Mouse (Mus musculus) mesoderm, embryonic 11.5 days (tissue): ENCODE data around the gene Zfp93.

ENCODE experiments used
- DNase-seq: peaks from one replicate; pipeline ENCODE4 v3.0.0-alpha.2; 2012; ENCODE audit warnings: low read depth, low spot score

The Zfp93 gene

DNA sequence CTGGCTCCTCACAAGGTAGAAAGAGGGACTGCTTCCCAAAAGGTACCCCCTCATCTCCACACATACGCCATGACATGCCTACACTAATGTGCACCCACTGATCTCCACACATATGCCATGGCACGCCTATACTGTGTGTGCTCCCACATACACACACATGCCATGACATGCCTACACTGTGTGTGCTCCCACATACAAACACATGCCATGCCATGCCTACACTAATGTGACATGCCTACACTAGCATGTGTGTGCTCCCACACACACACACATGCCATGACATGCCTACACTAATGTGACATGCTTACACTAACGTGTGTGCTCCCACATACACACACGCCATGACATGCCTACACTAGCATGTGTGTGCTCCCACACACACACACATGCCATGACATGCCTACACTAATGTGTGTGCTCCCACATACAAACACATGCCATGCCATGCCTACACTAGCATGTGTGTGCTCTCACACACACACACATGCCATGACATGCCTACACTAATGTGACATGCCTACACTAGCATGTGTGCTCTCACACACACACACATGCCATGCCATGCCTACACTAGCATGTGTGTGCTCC, 20.0 kb downstream of the Zfp93 start:
- DNase-seq, result no peak

DNA sequence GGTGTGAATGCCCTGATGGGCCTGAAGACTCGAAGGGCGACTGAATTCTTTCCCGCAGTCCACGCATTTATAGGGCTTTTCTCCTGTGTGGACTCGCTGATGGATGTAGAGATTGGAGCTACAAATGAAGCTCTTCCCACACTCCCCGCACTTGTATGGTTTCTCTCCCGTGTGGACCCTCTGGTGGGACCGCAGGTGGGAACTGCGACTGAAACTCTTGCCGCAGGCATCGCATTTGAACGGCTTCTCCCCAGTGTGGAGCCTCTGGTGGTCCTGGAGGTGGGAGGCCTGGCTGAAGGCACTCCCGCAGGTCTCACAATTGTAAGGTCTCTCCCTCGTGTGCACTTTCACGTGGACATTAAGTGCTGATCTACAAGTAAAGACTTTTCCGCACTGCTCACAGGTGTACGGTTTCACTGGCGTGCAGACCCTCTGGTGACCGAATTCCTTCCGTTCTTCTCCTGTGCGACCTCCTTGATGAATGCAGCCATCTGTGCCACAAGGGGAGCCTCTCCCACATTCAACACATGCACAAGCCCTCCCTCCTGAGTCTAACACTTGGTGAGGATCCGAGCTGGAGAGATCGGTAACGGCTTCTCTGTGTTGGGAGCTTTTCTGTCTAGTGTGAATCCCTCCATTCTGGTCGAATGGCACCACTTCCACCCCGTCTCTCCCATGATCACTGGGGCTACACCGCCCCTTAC, 21.3 kb downstream of the Zfp93 start:
- DNase-seq, result no peak

- DNase-seq, result no peak
These were observed 23.0 kb downstream of the Zfp93 start for GRCm38 (mm10) chr7:24293061-24293851.

- no peak for DNase-seq
These were observed 24.5 kb downstream of the Zfp93 start for GRCm38 (mm10) chr7:24294763-24295162.

GRCm38 (mm10) chr7:24295376-24295775, 25.2 kb downstream of the Zfp93 start:
- DNase-seq, result no peak

DNA sequence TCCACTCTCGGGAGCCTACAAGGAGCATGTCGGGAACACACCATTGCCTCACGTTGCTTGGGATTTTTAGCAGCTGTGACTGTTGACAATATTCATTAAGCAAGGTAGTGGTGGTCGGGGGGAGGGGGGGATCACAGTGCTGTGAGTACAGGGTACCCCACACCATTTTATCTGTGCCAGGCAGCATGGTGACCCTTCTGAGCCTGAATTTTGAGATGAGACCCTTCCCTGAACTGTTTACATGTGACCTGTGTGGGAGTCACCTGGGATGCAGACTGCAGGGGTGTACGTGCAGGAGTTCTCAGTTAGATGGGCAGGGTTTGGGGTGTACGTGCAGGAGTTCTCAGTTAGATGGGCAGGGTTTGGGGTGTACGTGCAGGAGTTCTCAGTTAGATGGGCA, 26.2 kb downstream of the Zfp93 start:
- no peak for DNase-seq

GRCm38 (mm10) chr7:24297361-24298095, 27.3 kb downstream of the Zfp93 start:
- no peak for DNase-seq

DNA sequence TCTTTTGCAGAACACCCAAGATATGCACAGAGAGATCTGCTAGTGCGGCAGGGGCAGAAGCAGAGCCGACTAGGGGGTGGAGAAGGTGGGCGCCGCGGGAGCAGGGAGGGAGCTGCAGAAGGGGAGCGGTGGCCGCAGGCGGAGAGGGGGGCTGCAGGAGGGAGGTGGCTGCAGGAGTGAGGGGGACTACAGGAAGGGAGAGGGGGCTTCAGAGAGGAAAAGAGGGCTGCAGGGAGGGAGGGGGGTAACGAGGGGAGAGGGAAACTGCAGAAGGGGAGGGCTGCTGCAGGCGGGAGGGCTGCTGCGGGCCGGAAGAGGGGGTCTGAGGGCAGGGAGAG, 28.4 kb downstream of the Zfp93 start:
- DNase-seq, result no peak

GRCm38 (mm10) chr7:24298973-24299708, 28.9 kb downstream of the Zfp93 start:
- DNase-seq, result peak; percentile 95

DNA sequence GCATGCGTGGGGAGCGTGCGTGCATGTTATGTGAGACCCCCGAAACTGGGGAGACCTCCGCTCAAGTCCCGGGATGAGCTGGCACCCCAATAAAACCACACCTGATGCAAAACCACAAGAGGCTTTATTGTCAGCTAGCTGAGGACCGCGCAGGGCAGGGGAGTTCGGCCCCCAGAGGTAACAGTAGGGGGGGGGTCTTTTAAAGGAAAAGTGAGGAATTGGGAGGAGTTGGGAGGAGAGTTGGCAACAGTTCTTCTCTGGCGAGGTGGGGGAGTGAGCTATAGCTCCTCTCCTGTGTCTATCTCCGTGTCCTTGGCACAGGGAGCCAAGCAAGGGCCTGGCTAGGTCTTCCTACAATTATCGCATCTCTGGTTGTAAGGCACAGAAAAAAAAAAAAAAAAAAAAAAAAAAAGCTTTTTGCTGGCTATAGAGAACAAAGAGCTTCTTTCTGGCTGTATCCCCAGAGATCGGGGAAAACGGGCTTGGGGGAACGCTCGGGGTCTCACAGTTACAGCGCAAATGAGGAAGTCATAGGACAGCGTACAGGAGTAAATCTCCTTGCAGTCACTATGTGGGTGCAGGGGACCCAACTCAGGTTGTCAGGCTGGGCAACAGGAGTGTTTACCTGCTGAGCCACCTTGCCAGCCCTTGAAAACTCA, 29.7 kb downstream of the Zfp93 start:
- DNase-seq, result no peak

DNA sequence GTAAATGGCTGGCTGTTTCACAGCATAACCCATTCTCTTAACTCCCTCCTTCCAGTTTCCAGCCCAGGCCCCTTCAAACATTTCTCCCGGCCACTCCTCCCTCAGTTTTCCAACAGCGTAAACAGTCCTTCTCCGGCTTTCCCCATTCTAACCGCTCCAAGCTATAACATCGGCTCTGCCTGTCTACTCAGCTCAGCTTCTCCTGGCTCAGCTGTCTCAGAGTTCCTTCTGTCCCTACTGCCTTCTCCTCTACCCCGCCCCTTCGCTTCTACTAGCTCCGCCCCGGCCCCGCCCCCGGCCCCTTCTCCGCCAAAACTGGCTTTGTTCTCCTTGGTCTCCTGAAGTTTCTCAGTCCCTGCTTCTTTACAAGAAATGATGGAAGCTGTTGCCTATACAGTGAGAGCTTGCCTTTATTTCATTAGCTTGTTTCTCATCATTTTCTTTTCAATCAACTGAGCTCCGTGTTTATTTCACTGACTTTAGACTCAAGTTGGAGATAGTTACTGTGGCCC, 30.6 kb downstream of the Zfp93 start, which contains the start of gene Zfp61:
TSS of gene Zfp61 (minus strand) at position 462 of the 512 bp plus-strand sequence.
- DNase-seq, result peak; percentile 62

DNA sequence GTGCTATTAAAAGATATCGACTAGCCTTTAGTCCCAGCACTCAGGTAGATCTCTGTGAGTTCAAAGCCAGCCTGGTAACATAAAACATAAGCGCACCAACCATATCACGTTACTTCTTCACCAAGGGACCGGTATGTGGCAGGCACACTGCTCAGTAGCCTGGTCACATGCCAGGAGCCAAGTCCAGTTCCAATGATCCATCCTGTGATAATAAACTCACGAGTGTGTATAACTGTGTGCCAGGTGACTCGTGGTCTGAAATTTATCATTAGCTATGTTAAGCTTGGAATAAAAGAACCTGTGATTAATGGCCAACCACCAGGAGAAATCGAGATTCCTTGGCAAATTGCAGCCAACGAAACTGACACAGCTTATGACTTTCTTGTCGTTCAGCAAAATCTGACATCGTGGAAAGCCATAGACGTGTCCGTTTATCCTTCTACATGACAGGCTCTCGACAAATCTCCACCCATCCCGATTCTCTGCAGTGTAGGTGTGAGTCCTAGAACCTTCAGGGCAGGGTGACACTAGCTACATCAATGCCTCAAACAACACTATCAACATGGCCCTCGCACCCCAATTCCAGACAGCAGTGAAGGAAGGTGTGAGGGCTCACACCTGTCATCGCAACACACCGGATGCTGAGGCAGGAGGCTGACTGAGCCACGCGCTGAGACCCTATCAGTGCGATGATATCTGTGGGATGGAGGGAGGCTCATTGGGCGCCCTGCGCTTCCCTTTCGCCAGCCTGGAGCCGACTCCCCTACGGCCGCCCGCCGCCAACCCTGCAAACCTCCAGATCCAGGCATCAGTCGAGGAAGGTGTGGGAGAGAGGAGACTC, 45.7 kb downstream of the Zfp93 start:
- DNase-seq, result no peak

- peak; percentile 95 for DNase-seq
These were observed 46.4 kb downstream of the Zfp93 start, which contains the start of gene Zfp94 for GRCm38 (mm10) chr7:24316567-24317092. TSS of gene Zfp94 (minus strand) at chr7:24316666.

- DNase-seq, result no peak
These were observed 48.7 kb downstream of the Zfp93 start for GRCm38 (mm10) chr7:24318942-24319341.

DNA sequence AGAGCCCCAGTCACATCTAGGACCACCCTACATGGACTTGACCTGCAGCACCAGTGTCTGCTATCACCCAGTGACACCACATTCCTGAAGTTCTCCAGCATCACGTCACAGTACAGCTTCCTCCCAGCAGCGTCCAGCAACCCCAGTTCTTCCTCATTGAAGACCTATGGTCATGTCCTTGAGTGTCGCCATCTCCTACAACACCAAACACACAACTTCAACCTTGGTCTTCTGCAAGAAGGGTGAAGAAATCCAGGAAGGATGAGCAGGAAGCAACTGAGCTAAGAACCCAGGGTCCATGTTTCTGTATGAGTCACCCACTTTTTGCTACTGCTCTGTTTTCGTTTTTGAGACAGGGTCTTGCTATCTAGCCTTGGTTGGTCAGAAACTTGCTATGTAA, 52.4 kb downstream of the Zfp93 start:
- DNase-seq, result no peak

GRCm38 (mm10) chr7:24325197-24325596, 55.0 kb downstream of the Zfp93 start:
- DNase-seq, result no peak

DNA sequence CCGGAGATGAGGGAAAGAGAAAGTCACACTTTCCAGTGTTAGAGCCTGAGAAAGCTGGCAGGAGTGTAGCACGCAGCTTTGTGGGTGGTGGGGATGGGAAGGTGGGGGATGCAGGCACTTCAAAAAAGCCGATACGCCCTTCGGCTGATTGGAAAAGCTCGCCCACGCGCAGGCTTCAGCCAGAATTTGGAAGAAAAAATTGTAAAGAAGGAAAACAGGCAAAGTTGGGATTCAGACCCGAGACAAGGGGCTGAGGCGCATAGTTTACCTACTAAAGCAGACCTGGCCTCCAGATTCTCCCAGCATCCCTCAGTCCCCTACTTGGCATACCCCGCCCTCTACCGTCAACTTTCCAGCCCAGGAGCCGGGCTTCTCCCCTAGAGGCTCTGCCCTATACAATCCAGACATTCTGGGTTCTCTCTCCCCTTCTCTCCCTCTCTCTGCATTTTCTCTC, 55.5 kb downstream of the Zfp93 start:
- DNase-seq, result peak; percentile 27

DNA sequence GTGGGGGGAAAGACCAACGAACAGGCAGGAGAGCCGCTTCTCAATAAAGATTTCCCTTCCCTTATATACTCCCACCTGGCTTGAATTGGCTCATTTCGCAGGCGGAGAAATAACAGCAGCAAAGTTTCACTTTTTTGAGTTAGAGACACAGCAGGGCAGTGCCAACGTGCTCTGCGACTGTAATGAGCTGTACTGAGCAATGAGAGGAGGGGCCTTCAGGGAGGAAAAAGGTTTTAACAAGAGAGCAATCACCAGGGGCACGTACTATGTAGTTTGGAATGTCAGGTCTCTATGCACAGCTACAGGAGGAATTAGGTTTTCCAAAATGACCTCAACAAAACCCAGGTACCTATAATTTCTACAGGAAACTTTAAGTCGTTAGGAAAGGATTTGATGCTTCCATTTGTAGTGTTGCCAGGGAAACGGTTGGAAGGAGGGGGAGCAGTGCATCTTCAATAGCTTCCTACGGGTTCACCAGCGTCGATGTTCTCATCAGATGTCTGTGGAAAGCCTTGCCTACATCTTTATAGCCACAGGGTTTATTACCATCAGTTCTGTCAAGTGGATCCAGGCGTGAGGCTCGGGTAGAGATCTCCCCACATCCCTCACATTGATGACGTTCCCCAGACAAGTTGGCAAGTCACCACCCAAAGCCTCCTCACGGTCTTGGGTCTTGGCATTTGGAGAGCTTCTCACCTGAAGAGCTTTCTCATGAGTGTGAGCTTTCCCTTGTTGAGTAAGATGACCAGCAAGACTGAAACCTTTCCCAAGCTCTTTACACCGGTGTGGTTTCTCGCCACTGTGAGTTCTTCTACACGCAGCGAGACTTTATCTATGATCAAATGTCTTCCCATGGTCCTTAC, 56.3 kb downstream of the Zfp93 start:
- no peak for DNase-seq
